Mouse (Mus musculus) liver, adult (tissue): ENCODE measurements around the gene Sar1b.

Experiments
- GATA4 ChIP-seq: IDR thresholded peaks from 2 replicates; pipeline ENCODE4 v1.6.1; 2014; ENCODE audit warnings: mild to moderate bottlenecking, low read length; ENCODE audit not compliant: insufficient replicate concordance

The Sar1b gene

DNA sequence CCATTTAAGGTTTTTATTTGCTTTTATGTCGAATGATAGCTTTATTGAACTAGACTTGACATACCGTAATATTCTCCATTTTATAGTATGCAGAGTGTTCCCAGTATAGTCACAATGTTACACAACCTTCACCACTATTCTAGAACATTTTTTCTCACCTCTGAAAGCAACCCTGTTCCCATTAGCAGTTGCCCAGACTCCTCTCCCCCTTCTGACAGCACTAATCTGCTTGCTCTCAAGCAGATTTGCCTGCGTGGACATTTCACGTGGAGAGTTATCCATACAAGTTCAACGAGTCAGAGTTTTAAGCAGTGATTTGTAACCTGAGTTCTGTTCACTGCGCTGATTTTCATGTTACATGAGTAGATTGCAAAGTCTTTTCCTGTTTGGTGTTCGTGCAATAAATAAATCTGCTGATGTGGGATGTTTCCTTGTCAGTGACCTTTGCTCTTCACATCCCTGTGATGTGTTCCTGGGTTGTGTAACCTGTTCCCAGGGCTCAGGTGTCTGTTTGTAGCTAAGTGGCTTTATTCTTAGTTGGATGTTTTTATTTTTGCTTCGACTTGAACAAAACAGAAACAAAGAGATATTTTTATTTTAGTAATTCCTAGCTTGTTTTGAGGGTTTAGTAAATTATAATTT, 4.2 kb downstream of the Sar1b start:
- TF ChIP-seq GATA4 = peak; percentile 42; the same call in 1 of the 2 replicates

GRCm38 (mm10) chr11:51768296-51768695, 4.8 kb downstream of the Sar1b start:
- TF ChIP-seq GATA4 = peak; percentile 84; the same call in 1 of the 2 replicates

DNA sequence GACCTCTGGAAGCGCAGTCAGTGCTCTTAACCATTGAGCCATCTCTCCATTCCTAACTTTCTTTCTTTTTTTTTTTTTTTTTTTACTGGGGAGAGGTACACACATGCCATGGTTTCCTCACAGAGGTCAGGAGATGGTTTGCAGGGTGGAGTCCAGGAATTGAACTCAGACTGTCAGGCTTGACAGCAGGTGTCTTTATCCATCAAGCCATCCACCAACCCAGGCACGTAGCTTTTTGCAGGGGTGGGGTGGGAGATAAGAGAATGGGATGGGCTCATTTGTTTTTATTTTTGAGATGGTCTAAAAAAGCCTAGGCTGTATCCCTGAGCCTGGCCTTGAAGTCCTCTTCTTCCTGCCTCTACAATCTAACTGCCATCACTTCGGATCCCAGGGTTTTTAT, 12.0 kb downstream of the Sar1b start:
- TF ChIP-seq GATA4 = no peak

- no peak for TF ChIP-seq GATA4
Observed at GRCm38 (mm10) chr11:51777478-51777877, 14.0 kb downstream of the Sar1b start.

DNA sequence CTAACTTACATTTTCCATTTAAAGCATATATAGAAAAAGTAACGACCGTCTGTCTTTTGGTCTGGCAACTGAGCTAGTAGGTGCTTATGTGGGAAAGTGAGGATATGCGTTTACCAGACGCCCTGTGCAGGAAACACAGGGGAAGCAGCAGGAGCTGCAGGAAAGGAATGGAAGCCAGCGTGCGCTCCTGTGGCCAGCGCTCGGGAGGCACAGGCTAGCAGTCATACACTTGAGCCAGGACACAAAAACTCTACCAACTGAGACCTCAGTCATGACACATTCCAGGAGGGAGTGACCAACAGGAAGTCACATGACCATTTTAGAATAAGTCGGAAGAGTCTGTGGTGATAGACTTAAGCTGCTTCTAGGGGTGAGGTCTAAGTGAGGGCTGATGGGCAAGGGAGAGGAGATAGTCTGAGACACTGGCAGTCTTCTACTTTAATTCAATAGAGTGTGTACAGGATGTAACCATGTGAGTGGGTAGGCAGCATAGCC, 17.3 kb downstream of the Sar1b start:
- TF ChIP-seq GATA4 = no peak

GRCm38 (mm10) chr11:51782721-51783120, 19.2 kb downstream of the Sar1b start:
- no peak for TF ChIP-seq GATA4

- no peak for TF ChIP-seq GATA4
Observed at GRCm38 (mm10) chr11:51785926-51786325, 22.4 kb downstream of the Sar1b start.

DNA sequence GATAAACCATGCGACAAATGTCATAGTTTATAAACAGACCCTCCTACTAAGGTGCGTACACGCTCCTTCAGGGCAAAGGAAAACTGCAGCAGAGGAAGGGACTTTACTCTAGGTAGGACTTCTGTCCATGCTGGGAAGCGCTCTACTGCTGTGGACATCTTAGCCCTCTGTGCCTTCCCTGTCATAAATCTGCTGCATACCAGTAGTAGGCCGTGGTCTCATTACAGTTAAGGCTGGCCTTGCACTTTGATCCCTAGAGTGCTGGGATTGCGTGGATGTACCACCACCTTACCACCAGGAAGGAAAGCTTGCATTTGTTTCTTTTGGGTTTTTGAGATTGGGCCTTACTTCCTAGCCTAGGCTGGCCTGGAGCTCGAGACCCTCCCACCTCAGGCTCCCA, 27.2 kb downstream of the Sar1b start:
- TF ChIP-seq GATA4 = no peak

DNA sequence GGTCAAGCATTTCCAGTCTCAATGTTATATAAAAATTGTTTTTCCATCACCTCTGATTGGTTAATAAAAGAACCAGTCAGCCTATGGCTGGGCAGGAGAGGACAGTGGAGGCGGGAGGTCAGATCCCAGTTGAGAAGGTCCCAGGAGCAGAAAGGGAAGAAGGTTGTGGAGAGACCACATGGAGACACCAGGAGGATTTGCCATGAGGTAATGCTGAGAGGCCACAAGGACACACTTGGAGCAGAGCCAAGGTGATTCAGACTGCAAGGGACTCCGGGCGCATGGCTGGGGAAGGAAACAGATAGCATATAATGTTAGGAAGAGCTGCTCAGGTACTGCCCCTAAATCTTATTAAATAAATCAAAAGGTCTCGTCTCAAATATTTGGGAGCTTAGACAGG, 32.8 kb downstream of the Sar1b start:
- no peak for TF ChIP-seq GATA4

DNA sequence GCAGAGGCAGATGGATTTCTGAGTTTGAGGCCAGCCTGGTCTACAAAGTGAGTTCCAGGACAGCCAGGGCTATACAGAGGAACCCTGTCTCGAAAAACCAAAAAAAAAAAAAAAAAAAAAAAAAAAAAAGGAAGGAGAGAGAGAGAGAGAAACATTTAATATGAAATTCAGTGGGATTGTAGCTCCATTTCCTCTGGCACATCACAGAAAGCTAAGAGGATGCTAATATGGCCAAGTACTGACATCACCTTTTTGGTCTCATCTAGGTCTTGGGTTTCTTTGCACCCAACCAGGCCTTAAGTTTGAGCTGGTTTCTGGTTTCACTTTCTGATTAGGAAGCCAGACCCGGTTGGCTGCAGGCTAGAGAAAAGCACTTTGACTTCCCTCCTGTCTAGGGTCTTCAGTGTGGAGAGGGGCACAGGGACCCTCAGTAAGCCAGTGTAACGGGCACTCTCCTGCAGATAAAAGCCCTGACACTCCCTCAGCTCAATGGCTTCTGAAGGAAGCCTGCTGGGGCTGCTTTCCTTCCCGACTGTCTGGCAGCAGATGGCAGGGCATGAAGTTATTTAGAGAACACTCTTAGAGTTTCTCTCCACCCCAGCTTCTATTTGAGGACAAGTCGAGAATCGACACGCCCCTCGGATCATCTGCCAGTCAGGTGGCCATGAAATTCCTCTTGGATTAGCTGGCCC, 37.3 kb downstream of the Sar1b start:
- no peak for TF ChIP-seq GATA4

GRCm38 (mm10) chr11:51805221-51805981, 41.9 kb downstream of the Sar1b start:
- no peak for TF ChIP-seq GATA4

DNA sequence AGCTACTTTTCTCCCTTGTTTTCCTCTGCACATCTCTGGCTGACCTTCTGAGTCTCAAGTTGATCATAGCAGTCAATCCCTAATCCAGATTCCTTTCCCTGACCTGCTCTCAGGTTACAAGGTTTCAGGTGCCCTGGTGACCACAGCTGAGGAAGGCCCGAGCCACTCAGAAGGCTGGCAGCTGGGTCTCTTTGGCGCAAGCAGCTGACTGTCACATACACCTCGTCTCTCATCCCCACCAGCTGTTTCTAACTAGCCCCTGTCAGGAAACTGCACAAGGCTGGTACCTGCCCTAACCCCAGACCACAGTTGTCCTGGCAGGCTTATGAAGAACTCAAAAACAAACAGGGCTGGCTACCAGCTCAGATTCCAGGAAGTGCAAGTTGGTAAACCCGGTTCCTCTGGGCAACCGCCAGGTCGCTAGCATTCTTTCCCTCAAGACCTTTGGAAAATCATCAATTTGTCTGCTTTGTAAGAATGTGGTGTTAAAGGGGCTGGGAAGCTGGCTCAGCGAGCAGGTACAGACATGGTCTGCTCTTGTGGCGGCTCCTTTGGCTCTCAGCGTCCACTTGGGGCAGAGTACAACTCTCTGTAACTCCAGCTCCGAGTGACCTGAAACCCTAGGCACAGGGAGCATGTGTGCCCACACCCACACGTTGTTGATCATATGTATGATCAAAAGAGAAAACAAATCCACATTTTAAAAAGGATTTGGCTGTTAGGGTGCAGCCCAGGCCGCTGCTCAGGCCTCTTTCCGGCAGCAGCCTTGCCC, 43.8 kb downstream of the Sar1b start:
- TF ChIP-seq GATA4 = no peak

- TF ChIP-seq GATA4 = no peak
Observed at GRCm38 (mm10) chr11:51809632-51810224, 46.2 kb downstream of the Sar1b start.

DNA sequence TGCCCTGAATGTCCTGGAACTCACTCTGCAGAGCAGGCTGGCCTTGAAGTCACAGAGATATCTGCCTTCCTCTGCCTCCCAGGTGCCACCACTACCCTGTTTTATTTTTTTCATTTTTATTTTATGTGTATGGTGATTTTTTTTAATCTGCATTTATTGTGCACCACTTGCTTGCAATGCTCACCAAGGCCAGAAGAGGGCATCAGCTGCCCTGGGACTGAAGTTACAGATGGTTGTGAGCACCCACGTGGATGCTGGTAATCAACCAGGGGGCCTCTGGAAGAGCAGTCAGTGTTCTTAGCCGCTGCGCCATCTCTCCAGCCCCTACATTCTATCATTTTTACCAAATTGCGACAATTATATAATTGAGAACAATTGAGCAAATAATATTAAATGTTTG, 47.7 kb downstream of the Sar1b start:
- TF ChIP-seq GATA4 = no peak
